Mouse (Mus musculus): ENCODE data around the gene 4632433K11Rik. TPM values are rescaled to one million over a fixed set of nuclear protein-coding genes. Genes with fewer than 3 reads are reported as not detected.

4632433K11Rik gene
- polyA plus RNA-seq, 1 experiment = 1.8 TPM

DNA sequence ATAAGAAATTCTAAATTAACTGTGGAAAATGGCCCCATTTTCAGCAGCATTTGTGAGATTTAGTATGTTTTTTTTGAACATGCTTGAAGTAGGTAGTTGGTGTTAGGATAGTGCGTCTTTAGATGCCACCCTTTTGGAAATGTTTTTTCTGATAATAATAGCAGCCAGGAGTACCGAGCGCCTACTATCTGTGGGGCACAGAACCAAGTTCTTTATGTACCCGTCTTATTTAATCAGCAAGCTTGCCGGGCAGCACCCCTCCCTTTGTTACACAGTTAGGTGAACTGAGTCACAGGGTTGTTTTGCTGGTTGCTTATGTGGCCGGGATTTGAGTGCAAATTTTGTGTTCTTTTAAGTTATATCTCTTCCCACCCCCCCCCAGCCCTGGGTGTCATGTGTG is 47.3 kb downstream of the 4632433K11Rik start:
- no peak overlapping the region for H3K27ac ChIP-seq (ENCODE audit: insufficient read depth, low read length)
- TF ChIP-seq POLR2A (IDR thresholded peaks at IDR 0.05; ENCODE audit: low read depth, low read length) = no peak
- H3K4me3 ChIP-seq (ENCODE audit: insufficient read depth, low read length) = peak overlapping the region; percentile 47

GRCm38 (mm10) chr7:5081939-5082338 is 48.0 kb downstream of the 4632433K11Rik start:
- Histone ChIP-seq H3K4me3 (ENCODE audit: insufficient read depth, low read length) (peak overlapping the region; percentile 47; the same call in 1 of the 2 replicates), H3K27ac (ENCODE audit: insufficient read depth, low read length) (no peak overlapping the region), H3K4me1 (ENCODE audit: control insufficient read depth, insufficient read depth, low read length) (peaks cover 2% of the 10 kb centered on the region; the same call in 1 of the 2 replicates)
- TF ChIP-seq POLR2A (IDR thresholded peaks at IDR 0.05; ENCODE audit: low read depth, low read length) (no peak), CTCF (IDR thresholded peaks at IDR 0.05; ENCODE audit: borderline replicate concordance, insufficient read depth, low read length) (no peak)

More for the DNA sequence above, 47.3 kb downstream of the 4632433K11Rik start:
- H3K4me1 ChIP-seq (ENCODE audit: control insufficient read depth, insufficient read depth, low read length) = peaks cover 2% of the 10 kb centered on the region; the same call in 1 of the 2 replicates

DNA sequence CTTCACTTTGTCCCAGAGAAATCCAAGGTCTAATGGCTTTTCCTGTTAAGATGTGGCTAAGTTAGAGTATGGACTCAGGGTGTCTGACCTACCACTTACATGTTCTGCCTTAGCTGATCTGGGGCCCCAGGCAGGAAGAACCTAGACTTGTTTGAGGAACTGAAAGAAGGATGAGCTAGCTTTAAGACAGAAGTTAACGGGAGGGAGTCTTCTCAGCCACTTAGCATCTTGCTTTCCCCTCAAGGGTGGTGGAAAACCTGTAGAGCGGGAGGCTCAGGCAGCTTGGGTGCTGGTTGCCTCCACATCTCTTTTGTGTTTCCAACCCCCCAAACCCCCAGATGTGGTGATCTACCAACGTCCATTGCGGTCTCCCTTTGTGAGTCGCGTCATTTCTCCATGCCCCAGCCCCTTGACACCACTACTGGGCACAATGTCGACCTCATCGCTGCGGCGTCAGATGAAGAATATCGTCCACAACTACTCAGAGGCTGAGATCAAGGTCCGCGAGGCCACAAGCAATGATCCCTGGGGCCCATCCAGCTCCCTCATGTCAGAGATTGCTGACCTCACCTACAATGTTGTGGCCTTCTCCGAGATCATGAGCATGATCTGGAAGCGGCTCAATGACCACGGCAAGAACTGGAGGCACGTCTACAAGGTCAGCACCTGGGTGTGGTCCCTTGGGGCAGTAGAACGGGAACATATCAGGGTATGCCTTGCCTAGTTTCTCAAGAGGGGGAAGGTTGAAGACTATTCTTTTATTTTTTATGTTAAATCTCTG is 49.6 kb downstream of the 4632433K11Rik start:
- Histone ChIP-seq H3K4me1 (ENCODE audit: control insufficient read depth, insufficient read depth, low read length) (peaks cover 2% of the 10 kb centered on the region; the same call in 1 of the 2 replicates), H3K27ac (ENCODE audit: insufficient read depth, low read length) (no peak overlapping the region), H3K4me3 (ENCODE audit: insufficient read depth, low read length) (no peak overlapping the region)
- TF ChIP-seq CTCF (IDR thresholded peaks at IDR 0.05; ENCODE audit: borderline replicate concordance, insufficient read depth, low read length) = no peak
- no peak for TF ChIP-seq POLR2A (IDR thresholded peaks at IDR 0.05; ENCODE audit: low read depth, low read length)

Other genes starting within 250 kb of the 4632433K11Rik start
- 4.3 and 5.3 TPM in 2 replicates for gene Tmem238, start 244.5 kb upstream of the 4632433K11Rik start, polyA plus RNA-seq (2011; ENCODE audit: insufficient read length, low read depth, missing spikeins)
- gene Rpl28, start 241.2 kb upstream of the 4632433K11Rik start, polyA plus RNA-seq (2011; ENCODE audit: insufficient read length, low read depth, missing spikeins) = 404 and 438 TPM in 2 replicates
- 172 and 191 TPM in 2 replicates for gene Ube2s, start 221.5 kb upstream of the 4632433K11Rik start, polyA plus RNA-seq (2011; ENCODE audit: insufficient read length, low read depth, missing spikeins)
- gene Shisa7, start 189.4 kb upstream of the 4632433K11Rik start, polyA plus RNA-seq (2011; ENCODE audit: insufficient read length, low read depth, missing spikeins) = not detected in 2 replicates
- gene Isoc2b, start 163.9 kb upstream of the 4632433K11Rik start, polyA plus RNA-seq (2011; ENCODE audit: insufficient read length, low read depth, missing spikeins) = 10.8 and 13.3 TPM in 2 replicates
- gene Isoc2a, start 157.0 kb upstream of the 4632433K11Rik start, polyA plus RNA-seq (2011; ENCODE audit: insufficient read length, low read depth, missing spikeins) = 9.3 and 11.2 TPM in 2 replicates
- gene Gm36210, start 127.6 kb upstream of the 4632433K11Rik start, polyA plus RNA-seq (2011; ENCODE audit: insufficient read length, low read depth, missing spikeins) = not detected in 2 replicates
- 5.2 and 6.3 TPM in 2 replicates for gene Zfp628, start 118.9 kb upstream of the 4632433K11Rik start, polyA plus RNA-seq (2011; ENCODE audit: insufficient read length, low read depth, missing spikeins)
- 4.7 and 5.5 TPM in 2 replicates for gene Nat14, start 112.1 kb upstream of the 4632433K11Rik start, polyA plus RNA-seq (2011; ENCODE audit: insufficient read length, low read depth, missing spikeins)
- 24.1 and 29.8 TPM in 2 replicates for gene Ssc5d, start 108.3 kb upstream of the 4632433K11Rik start, polyA plus RNA-seq (2011; ENCODE audit: insufficient read length, low read depth, missing spikeins)
- not detected in 2 replicates for gene Sbk2, start 69.7 kb upstream of the 4632433K11Rik start, polyA plus RNA-seq (2011; ENCODE audit: insufficient read length, low read depth, missing spikeins)
- gene Sbk3, start 63.0 kb upstream of the 4632433K11Rik start, polyA plus RNA-seq (2011; ENCODE audit: insufficient read length, low read depth, missing spikeins) = not detected in 2 replicates
- gene Zfp579, start 38.0 kb upstream of the 4632433K11Rik start, polyA plus RNA-seq (2011; ENCODE audit: insufficient read length, low read depth, missing spikeins) = 11.0 and 15.6 TPM in 2 replicates
- gene Zfp524, start 19.7 kb upstream of the 4632433K11Rik start, polyA plus RNA-seq (2011; ENCODE audit: insufficient read length, low read depth, missing spikeins) = 8.7 and 10.5 TPM in 2 replicates
- 23.6 and 27.5 TPM in 2 replicates for gene Fiz1, start 19.4 kb upstream of the 4632433K11Rik start, polyA plus RNA-seq (2011; ENCODE audit: insufficient read length, low read depth, missing spikeins)
- gene Gm44973, start 18.6 kb upstream of the 4632433K11Rik start, polyA plus RNA-seq (2011; ENCODE audit: insufficient read length, low read depth, missing spikeins) = not detected in 2 replicates
- gene Zfp865, start 13.7 kb upstream of the 4632433K11Rik start, polyA plus RNA-seq (2011; ENCODE audit: insufficient read length, low read depth, missing spikeins) = 23.4 and 29.4 TPM in 2 replicates
- 1.7 and 3.8 TPM in 2 replicates for gene Ccdc106, start 13.6 kb upstream of the 4632433K11Rik start, polyA plus RNA-seq (2011; ENCODE audit: insufficient read length, low read depth, missing spikeins)
- gene Zfp784, start 4.3 kb downstream of the 4632433K11Rik start, polyA plus RNA-seq (2011; ENCODE audit: insufficient read length, low read depth, missing spikeins) = 1.4 and 2.2 TPM in 2 replicates
- gene Zfp580, start 17.4 kb downstream of the 4632433K11Rik start, polyA plus RNA-seq (2011; ENCODE audit: insufficient read length, low read depth, missing spikeins) = 11.8 and 18.1 TPM in 2 replicates
- 193 and 210 TPM in 2 replicates for gene U2af2, start 28.0 kb downstream of the 4632433K11Rik start, polyA plus RNA-seq (2011; ENCODE audit: insufficient read length, low read depth, missing spikeins)
- gene Epn1, start 46.1 kb downstream of the 4632433K11Rik start, polyA plus RNA-seq (2011; ENCODE audit: insufficient read length, low read depth, missing spikeins) = 66.2 and 69.3 TPM in 2 replicates
- not detected in 2 replicates for gene Rfpl4, start 82.8 kb downstream of the 4632433K11Rik start, polyA plus RNA-seq (2011; ENCODE audit: insufficient read length, low read depth, missing spikeins)
- 0.57 TPM in 1 of 2 replicates, not detected in the other for gene Rasl2-9, start 91.8 kb downstream of the 4632433K11Rik start, polyA plus RNA-seq (2011; ENCODE audit: insufficient read length, low read depth, missing spikeins)
- 0.04 TPM in 1 of 2 replicates, not detected in the other for gene Vmn1r55, start 115.6 kb downstream of the 4632433K11Rik start, polyA plus RNA-seq (2011; ENCODE audit: insufficient read length, low read depth, missing spikeins)
- gene Vmn1r56, start 162.6 kb downstream of the 4632433K11Rik start, polyA plus RNA-seq (2011; ENCODE audit: insufficient read length, low read depth, missing spikeins) = not detected in 2 replicates
- not detected in 2 replicates for gene Vmn1r57, start 184.4 kb downstream of the 4632433K11Rik start, polyA plus RNA-seq (2011; ENCODE audit: insufficient read length, low read depth, missing spikeins)